Mouse (Mus musculus) C2C12 (cell line): Measurements from ENCODE around the gene Tas2r126.

Experiments used
- CTCF ChIP-seq: IDR thresholded peaks from one replicate; pipeline ENCODE4 v1.5.1; 2011; ENCODE audit not compliant: control insufficient read depth, insufficient read depth, insufficient read length
- FOSL1 ChIP-seq: IDR thresholded peaks from one replicate; pipeline ENCODE4 v1.8.0; 2011; ENCODE audit warnings: mild to moderate bottlenecking, low read length; ENCODE audit not compliant: poor library complexity, insufficient read depth, severe bottlenecking
- MAX ChIP-seq: IDR thresholded peaks from one replicate; pipeline ENCODE4 v1.6.1; 2011; ENCODE audit warnings: mild to moderate bottlenecking, control low read depth
- USF1 ChIP-seq: IDR thresholded peaks from one replicate; pipeline ENCODE4 v1.6.1; 2011; ENCODE audit warnings: low read depth, mild to moderate bottlenecking, control low read depth, moderate library complexity

GRCm38 (mm10) chr6:42484633-42485032, 50.3 kb downstream of the Tas2r126 start:
- TF ChIP-seq CTCF (no peak), USF1 (no peak), FOSL1 (no peak), MAX (no peak)
